Mouse (Mus musculus) liver, embryonic 16.5 days (tissue): ENCODE measurements around the gene Arsj. TPM values are rescaled to one million over a fixed set of nuclear protein-coding genes. Genes with fewer than 3 reads are reported as not detected.

Experiments used
- ATAC-seq: fragments of 200-750 bp; cut with Nextera tagmentation; 2 replicates; pipeline ENCODE4 v1.8.0; 2017; ENCODE audit warnings: low read depth, mild to moderate bottlenecking, moderate number of reproducible peaks, moderate library complexity
- H3K27ac ChIP-seq: fragments of 300-500 bp; sonication (generic); 2 replicates; pipeline ENCODE4 v1.5.1; 2014; ENCODE audit warnings: mild to moderate bottlenecking, low read length
- H3K27me3 ChIP-seq: fragments of 300-500 bp; sonication (generic); 2 replicates; pipeline ENCODE4 v1.6.1; 2014; ENCODE audit warnings: low read depth, low read length, mixed read lengths; ENCODE audit not compliant: control insufficient read depth, insufficient read depth
- H3K36me3 ChIP-seq: fragments of 300-500 bp; sonication (generic); 2 replicates; pipeline ENCODE4 v1.6.1; 2014; ENCODE audit warnings: mild to moderate bottlenecking; ENCODE audit not compliant: control insufficient read depth, insufficient read depth
- H3K4me1 ChIP-seq: fragments of 300-500 bp; sonication (generic); 2 replicates; pipeline ENCODE4 v1.6.1; 2014; ENCODE audit warnings: low read depth, low read length, mixed read lengths; ENCODE audit not compliant: control insufficient read depth
- H3K4me2 ChIP-seq: fragments of 300-500 bp; sonication (generic); 2 replicates; pipeline ENCODE4 v1.6.1; 2014; ENCODE audit warnings: low read depth, low read length, mixed read lengths
- H3K4me3 ChIP-seq: fragments of 300-500 bp; sonication (generic); 2 replicates; pipeline ENCODE4 v1.5.1; 2014; ENCODE audit warnings: low read depth, mild to moderate bottlenecking, low read length
- H3K9ac ChIP-seq: fragments of 300-500 bp; sonication (generic); 2 replicates; pipeline ENCODE4 v1.6.1; 2014; ENCODE audit warnings: low read depth, low read length
- H3K9me3 ChIP-seq: fragments of 300-500 bp; sonication (generic); replicated peaks from 2 replicates; pipeline ENCODE4 v1.6.1; 2016; ENCODE audit warnings: low read length; ENCODE audit not compliant: control insufficient read depth
- WGBS: fragments of 180-500 bp; shearing (Covaris S2); extraction: QIAGEN DNeasy Blood & Tissue Kit; methylation state at CpG from one replicate; pipeline ENCODE4 v1.1.7; 2014; ENCODE audit not compliant: insufficient replicate concordance; 5-methylcytosine and 5-hydroxymethylcytosine counted together
- polyA plus RNA-seq: library from polyadenylated mRNA; unstranded; fragments of >200 nt; fragmentation: Nextera tagmentation; extraction: Ambion mirVana; gene quantifications from 2 replicates; pipeline ENCODE4 v1.2.1, GENCODE M21; 2015

Arsj gene
- polyA plus RNA-seq, 1 experiment from 2014 or later = not detected

- Histone ChIP-seq H3K27ac (no peak overlapping the region), H3K9me3 (no peaks in the 10 kb centered on the region), H3K4me3 (no peak overlapping the region), H3K4me1 (no peaks in the 10 kb centered on the region), H3K9ac (no peak overlapping the region), H3K4me2 (no peak overlapping the region), H3K36me3 (no peaks in the 10 kb centered on the region), H3K27me3 (no peaks in the 10 kb centered on the region)
- 40% methylated on average over 7 of the region's 7 CpGs for whole genome bisulfite sequencing
- ATAC-seq = no peak
These were observed 92.5 kb downstream of the Arsj start for GRCm38 (mm10) chr3:126455787-126456482.

GRCm38 (mm10) chr3:126463119-126463815 is 99.8 kb downstream of the Arsj start:
- Histone ChIP-seq H3K36me3 (no peaks in the 10 kb centered on the region), H3K9me3 (no peaks in the 10 kb centered on the region), H3K27ac (no peak overlapping the region), H3K4me1 (no peaks in the 10 kb centered on the region), H3K27me3 (no peaks in the 10 kb centered on the region), H3K9ac (no peak overlapping the region), H3K4me2 (no peak overlapping the region), H3K4me3 (no peak overlapping the region)
- peak; percentile 63; the same call in 1 of the 2 replicates for ATAC-seq
- 43% methylated on average over 4 of the region's 4 CpGs for WGBS

DNA sequence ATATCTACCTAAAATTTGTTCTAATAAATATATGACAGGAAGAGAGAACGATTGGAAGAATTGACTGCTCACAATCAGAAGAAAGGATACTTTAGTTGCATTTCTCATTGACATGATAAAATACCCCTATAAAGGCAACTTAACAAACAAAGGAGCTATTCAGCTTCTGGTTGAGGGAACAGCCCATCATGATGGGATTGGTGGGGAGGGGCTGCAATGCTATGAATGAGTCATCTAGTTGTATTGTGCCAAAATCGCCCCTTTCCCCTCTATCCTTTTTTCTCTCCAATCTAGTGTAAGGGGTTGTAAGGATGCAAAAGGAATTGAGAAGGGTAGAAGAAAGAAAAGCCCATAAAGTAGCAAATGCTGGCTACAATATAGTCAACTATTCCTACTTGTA is 100.8 kb downstream of the Arsj start:
- no peaks in the 10 kb centered on the region for H3K27me3 ChIP-seq
- 66% methylated on average over 2 of the region's 2 CpGs for WGBS
- no peaks in the 10 kb centered on the region for H3K9me3 ChIP-seq
- no peaks in the 10 kb centered on the region for H3K4me1 ChIP-seq
- H3K27ac ChIP-seq = no peak overlapping the region
- H3K4me3 ChIP-seq = no peak overlapping the region
- no peak for ATAC-seq
- H3K4me2 ChIP-seq = no peak overlapping the region
- H3K9ac ChIP-seq = no peak overlapping the region
- no peaks in the 10 kb centered on the region for H3K36me3 ChIP-seq

Other genes with a start within 250 kb of the Arsj start
- 3.4 and 3.5 TPM in 2 replicates for gene Camk2d, start 232.6 kb downstream of the Arsj start, polyA plus RNA-seq